Mouse (Mus musculus): Measurements from ENCODE around the gene Tmx1. TPM values are rescaled to one million over a fixed set of nuclear protein-coding genes. Genes with fewer than 3 reads are reported as not detected.
A peak's percentile ranks its signal among the peaks of the same experiment; 100 is the strongest.

Gene Tmx1
- 10 to 100 TPM; 29.0 to 31.5 TPM for total RNA-seq (2021)
- long read RNA-seq, experiment 1, transcript Tmx1-201 (8 exons, 2,795 nt), result major isoform, 32 of 38 reads
- long read RNA-seq, experiment 1, partial matches to known transcripts, result 0 of 38 reads
- long read RNA-seq, experiment 1, other reads (novel, unspliced or antisense), result 6 of 38 reads
- long read RNA-seq, experiment 2, transcript Tmx1-201 (8 exons, 2,795 nt), result major isoform, 20 of 22 reads
- long read RNA-seq, experiment 2, partial matches to known transcripts, result 1 of 22 reads
- long read RNA-seq, experiment 2, other reads (novel, unspliced or antisense), result 1 of 22 reads

DNA sequence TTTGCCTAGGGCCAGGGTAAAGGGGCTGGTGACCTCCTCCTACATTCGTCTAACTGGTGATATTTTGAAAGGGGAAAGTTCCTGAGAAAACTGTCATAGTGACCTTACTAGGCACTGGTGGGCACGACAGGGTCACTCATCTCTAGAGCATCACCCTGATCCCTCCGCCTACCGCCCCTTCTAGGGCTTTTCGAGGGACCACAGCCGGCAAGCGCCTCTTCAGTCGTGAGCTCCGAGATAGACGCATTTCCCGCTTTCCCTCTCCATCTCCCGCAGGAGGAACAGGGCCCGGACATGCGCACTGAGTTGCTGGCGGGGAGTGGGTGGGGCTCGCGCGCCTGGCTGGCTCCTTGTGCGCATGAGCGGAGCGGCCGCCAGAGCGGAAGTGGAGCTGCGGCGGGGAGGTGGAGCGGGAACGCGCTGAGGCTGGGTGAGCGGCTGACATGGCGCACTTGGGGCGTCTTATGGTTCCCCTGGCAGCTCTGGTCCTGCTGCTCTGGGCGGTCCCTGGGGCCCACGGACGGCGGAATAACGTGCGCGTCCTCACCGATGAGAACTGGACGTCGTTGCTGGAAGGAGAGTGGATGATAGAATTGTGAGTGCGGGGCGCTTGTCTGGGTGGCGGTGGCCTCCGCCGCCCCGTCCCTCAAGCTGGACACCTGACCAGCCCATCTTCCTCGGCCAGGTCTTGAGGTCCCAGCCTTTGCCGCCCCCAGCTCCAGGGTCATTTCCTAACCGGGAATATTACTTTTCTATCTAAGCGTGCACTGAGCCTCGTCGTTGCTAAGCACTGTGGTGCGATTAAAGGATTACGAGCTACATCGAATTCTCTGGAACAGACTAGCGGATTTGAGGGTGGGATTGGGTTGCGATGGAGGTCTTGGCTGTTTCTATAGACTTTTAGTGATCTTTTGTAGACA, at the start of gene Tmx1:
Gene Tmx1 (plus strand): TSS at position 370 of the 920 bp plus-strand sequence.
- peak within 1 kb of the TSS; percentile 95 for H3K4me3 ChIP-seq
- peak within 1 kb of the TSS; percentile 88 for H3K27ac ChIP-seq
- intact Hi-C loops (cut with DNase I), result no loop called here
- TF ChIP-seq CTCF (IDR thresholded peaks at IDR 0.05), result no peak; the same call in 1 of the 2 replicates
- peak; percentile 96 to 99 for DNase-seq (ENCODE audit: extremely low spot score in 1 of 2, low spot score in 2 of 2)

DNA sequence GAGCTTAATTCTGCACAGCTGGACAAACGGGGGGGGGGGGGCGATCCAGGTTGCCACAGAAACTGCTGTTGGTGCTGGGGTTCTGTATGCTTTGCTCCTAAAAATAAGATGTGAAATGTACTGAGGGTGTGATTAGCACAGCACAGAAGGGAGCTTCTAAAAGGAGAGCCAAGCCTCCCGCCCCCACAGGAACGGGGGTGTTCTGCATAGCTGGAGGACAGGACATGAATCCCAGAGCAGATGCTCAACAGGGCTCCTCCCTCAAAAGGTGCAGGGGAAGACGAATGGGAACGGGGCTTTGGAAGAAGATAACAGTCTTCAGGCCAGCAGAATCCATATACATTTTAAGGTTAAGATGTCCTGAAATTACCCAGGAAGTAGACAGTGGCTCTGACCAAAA, 48.6 kb upstream of the Tmx1 start:
- no peak for TF ChIP-seq CTCF (IDR thresholded peaks at IDR 0.05)
- Histone ChIP-seq H3K4me3 (no peak overlapping the region), H3K27ac (peak overlapping the region; percentile 88)
- intact Hi-C loops (cut with DNase I), result loop anchor here (1.0 to 10.0 kb wide), 5 partner anchors 31 to 290 kb away; partner anchors contain the start of genes Nin and Trim9
- peak; percentile 82 to 85 for DNase-seq (ENCODE audit: extremely low spot score in 1 of 2, low spot score in 2 of 2)

DNA sequence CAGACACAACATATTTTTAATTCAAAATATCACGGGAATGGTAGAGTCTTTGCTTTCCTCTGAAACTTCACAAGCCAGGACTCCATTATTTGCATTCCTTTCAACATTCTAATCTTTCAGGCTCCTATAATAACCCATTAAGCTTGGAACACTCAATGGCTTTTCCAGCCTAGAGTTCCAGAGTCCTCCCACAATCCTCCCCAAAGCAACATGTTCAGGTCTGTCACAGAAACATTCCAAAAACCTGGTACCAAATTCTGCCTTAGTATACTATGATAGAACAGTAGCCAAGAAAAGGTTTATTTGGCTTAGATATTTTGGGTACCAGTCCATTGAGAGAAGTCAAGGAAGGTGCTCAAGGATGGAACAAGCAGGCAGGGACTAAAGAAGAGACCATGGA, 44.5 kb upstream of the Tmx1 start:
- TF ChIP-seq CTCF (IDR thresholded peaks at IDR 0.05), result no peak
- Histone ChIP-seq H3K4me3 (no peak overlapping the region), H3K27ac (no peak overlapping the region)
- no peak for DNase-seq (ENCODE audit: extremely low spot score in 1 of 2, low spot score in 2 of 2)
- intact Hi-C loops (cut with DNase I), result loop anchor here (10.0 kb wide), 1 partner anchor 294 kb away; the partner anchor contains the start of gene Nin

DNA sequence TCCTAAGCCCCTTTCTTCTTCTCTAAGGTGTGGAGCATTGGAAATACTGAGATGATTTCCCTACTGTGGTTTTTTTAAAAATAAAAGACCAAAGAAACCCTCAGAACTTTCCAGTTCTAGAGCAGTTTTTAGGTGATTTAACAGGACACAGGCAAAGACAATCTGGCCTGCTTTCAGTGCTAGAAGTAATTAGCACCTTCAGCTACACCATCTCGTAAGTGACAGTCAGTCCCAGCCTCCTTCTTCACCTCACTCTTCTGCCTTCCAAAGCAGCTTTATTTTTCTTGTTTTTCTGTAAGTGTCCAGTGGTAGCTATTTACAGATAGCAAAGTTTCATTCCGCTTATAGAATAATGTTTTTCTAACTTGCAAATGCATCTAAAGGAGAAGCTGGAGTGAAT, 43.3 kb upstream of the Tmx1 start:
- intact Hi-C loops (cut with DNase I), result loop anchor here (10.0 kb wide), 1 partner anchor 295 kb away; the partner anchor contains the start of gene Nin
- H3K27ac ChIP-seq, result peak overlapping the region; percentile 58; the same call in 1 of the 2 replicates
- no peak for DNase-seq (ENCODE audit: extremely low spot score in 1 of 2, low spot score in 2 of 2)
- no peak for TF ChIP-seq CTCF (IDR thresholded peaks at IDR 0.05)
- no peak overlapping the region for H3K4me3 ChIP-seq

DNA sequence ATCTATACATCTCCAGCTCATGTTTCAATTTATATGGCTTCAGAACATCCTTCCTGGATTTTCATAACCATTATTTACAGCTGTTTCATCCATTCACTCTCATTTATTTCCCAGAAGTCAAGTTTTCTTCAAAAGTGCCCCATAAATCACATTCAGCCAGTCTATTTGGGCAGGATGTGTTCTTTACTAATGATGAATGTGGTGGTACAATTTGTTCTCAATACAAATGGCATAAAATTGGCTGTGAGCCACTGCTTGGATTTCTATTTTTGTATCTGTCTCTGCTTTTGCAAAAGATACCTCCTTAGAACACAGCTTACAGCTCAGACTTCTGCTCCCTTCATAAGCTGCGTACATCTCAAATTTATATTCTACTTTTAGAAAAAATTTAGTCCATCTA, 32.7 kb upstream of the Tmx1 start:
- Histone ChIP-seq H3K4me3 (no peak overlapping the region), H3K27ac (no peak overlapping the region)
- DNase-seq (ENCODE audit: extremely low spot score in 1 of 2, low spot score in 2 of 2), result no peak
- no peak for TF ChIP-seq CTCF (IDR thresholded peaks at IDR 0.05)
- intact Hi-C loops (cut with DNase I), result no loop called here

DNA sequence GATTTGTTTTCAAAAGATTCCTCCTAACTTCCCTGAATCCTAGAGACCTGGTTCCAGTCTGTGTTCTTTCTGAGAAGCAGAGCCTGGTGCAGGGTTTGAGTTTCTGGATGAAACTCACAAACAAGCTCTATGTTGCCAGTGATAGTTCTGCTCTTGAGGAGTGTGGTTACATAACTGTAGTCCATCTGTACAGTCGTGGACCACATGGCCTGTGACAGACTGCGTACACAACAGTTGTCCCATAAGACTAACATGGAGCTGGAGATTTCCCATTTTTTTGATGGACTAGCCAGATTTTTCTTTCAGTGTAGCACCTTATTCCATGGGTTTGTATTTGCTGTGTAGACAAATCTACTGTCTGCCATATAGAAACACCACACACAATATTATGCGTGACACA, 31.9 kb upstream of the Tmx1 start:
- TF ChIP-seq CTCF (IDR thresholded peaks at IDR 0.05), result no peak
- intact Hi-C loops (cut with DNase I), result no loop called here
- Histone ChIP-seq H3K4me3 (no peak overlapping the region), H3K27ac (no peak overlapping the region)
- no peak for DNase-seq (ENCODE audit: extremely low spot score in 1 of 2, low spot score in 2 of 2)

DNA sequence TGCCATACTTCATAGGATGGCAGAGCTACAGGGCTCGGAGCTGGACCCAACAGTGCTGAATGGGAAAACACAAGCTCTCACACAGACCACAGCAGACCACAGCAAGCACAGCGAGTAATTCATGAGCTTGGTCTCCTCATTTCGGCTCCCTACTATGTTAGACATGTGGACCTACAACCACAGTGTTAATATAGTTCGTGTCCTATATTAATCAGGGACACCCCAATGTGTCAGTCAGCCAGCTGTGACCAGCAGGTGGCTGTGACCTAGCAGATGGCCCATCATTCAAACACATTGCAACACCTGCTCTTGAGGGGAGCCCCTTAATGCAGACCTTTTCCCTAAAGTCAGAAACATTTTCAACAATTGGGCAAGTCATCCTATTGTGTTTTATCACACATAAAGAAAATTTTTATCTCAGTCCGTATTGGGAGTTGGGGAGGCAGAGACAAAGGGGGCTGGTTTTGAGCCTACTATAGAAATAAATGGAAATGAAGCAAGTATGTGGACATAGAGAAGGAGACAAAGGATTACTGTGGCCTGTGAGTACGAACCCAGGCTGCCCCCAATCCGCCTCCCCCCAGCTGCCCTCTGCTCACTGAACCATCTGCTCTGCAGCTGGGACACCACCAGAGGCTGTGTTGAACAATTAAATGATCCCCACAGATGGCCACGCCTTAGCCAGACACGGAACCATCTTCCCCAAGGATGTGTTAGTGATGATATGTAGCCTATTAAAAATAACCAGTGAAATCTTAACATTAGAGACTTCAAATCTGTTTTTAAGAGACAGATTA, 30.4 kb upstream of the Tmx1 start:
- no peak overlapping the region for H3K27ac ChIP-seq
- no peak for TF ChIP-seq CTCF (IDR thresholded peaks at IDR 0.05)
- intact Hi-C loops (cut with DNase I), result no loop called here
- DNase-seq (ENCODE audit: extremely low spot score in 1 of 2, low spot score in 2 of 2), result no peak
- H3K4me3 ChIP-seq, result no peak overlapping the region

DNA sequence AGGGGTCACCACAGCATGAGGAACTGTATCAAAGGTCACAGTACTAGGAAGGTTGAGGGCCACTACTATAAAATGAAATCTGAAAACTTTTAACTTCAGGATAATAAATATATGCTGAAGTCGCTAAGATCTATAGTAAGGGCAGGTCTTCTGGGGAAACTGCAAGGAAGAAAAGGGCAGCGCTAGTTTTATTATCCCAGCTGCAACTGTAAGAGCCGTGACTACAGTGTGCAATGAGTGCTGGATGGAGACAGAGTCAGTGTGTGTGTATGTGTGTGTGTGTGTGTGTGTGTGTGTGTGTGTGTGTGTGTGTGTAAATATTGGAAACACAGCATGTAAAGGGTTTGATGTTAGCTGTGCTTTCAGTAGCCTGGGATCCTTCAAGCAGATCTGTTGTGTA, 25.0 kb upstream of the Tmx1 start:
- intact Hi-C loops (cut with DNase I), result no loop called here
- no peak for TF ChIP-seq CTCF (IDR thresholded peaks at IDR 0.05)
- Histone ChIP-seq H3K27ac (no peak overlapping the region), H3K4me3 (no peak overlapping the region)
- DNase-seq (ENCODE audit: extremely low spot score in 1 of 2, low spot score in 2 of 2), result no peak

DNA sequence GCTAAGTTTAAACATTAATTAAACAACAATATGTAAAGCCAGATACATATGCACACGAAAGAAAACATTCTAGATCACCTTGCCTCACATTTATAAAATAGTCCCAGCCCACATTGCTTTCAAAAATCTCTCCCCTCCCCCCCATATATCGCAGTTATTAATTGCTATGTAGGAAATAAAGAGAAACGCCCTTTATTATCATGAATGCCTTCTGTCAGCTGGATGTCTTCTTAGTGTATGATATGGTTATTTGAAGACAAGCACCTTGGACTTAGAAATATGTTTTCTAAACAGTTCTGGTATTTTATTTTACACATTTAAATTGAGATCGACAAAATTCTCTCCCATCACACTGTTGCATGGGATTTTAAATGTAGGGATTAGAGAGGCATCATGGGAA, 23.3 kb upstream of the Tmx1 start:
- Histone ChIP-seq H3K4me3 (no peak overlapping the region), H3K27ac (no peak overlapping the region)
- TF ChIP-seq CTCF (IDR thresholded peaks at IDR 0.05), result no peak
- intact Hi-C loops (cut with DNase I), result loop anchor here (1.0 to 5.0 kb wide), 4 partner anchors 83 to 195 kb away; no protein-coding TSS in a partner anchor
- no peak for DNase-seq (ENCODE audit: extremely low spot score in 1 of 2, low spot score in 2 of 2)

DNA sequence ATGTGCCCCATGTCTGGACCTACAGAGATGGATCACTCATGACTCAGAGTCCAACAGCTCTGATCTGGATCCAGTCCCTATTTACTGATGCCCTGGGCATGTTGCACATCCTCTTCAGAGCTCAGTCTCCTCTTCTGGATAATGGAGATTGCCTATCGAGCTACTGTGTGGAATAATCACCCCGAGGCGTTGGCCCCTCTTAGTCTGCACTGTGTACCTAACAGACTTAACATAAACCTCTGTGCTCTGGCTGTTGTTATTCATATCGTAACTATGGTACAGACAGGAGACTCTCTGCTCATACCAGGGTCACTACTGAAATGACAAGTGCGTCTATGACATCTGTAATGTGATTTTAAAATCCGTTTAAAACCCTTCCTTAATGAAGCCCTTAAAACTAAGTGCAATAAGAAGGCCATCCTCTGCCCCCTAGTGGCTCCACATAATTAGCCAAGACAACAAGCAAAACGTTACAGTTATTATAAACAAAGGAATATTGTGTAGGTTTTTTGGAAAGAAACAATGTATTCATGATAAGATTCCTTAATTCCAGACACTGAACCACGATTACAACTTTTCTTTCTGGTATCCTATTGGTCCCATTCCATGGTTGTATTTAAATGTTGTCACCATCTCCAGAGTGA, 22.5 kb upstream of the Tmx1 start:
- Histone ChIP-seq H3K27ac (no peak overlapping the region), H3K4me3 (0 out of 2 replicates have a peak overlapping the region, but pooled peaks have one; percentile 14)
- DNase-seq (ENCODE audit: extremely low spot score in 1 of 2, low spot score in 2 of 2), result peak; percentile 47 to 50
- intact Hi-C loops (cut with DNase I), result loop anchor here (1.0 to 5.0 kb wide), 4 partner anchors 84 to 196 kb away; no protein-coding TSS in a partner anchor
- TF ChIP-seq CTCF (IDR thresholded peaks at IDR 0.05), result peak; percentile 73

DNA sequence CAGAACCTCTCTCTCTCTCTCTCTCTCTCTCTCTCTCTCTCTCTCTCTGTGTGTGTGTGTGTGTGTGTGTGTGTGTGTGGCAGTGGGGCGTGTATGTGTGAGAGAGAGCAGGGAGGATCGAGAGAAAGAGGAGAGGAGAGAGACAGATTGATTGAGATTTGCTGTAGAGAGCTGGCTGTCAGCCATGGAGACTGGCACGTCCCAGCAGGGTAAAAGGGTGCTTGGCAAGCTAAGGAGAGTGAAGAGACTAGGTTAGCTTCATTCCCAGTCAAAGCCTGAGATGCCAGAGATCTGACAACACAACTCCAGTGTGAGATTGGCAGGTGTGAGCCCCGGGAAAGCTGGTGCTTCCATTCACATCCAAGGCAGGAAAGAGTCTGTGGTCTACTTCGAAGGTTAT, 21.5 kb upstream of the Tmx1 start:
- intact Hi-C loops (cut with DNase I), result loop anchor here (2.0 to 5.0 kb wide), 3 partner anchors 149 to 197 kb away; no protein-coding TSS in a partner anchor
- no peak for DNase-seq (ENCODE audit: extremely low spot score in 1 of 2, low spot score in 2 of 2)

More for the DNA sequence above, 21.5 kb upstream of the Tmx1 start:
- Histone ChIP-seq H3K4me3 (no peak overlapping the region), H3K27ac (no peak overlapping the region)
- no peak for TF ChIP-seq CTCF (IDR thresholded peaks at IDR 0.05)
